Mouse (Mus musculus): ENCODE results near the gene Adcy6.

- TF ChIP-seq CTCF (IDR thresholded peaks at IDR 0.05; ENCODE audit: control insufficient read depth, insufficient read depth, low read length) (no peak), POLR2A (IDR thresholded peaks at IDR 0.05; ENCODE audit: borderline replicate concordance, control insufficient read depth, low read depth, low read length) (no peak)
These were observed 13.3 kb downstream of the Adcy6 start for GRCm38 (mm10) chr15:98596609-98597008.
